9 mouse cellular contexts compared by ENCODE assay signal in the genomic region with DNA sequence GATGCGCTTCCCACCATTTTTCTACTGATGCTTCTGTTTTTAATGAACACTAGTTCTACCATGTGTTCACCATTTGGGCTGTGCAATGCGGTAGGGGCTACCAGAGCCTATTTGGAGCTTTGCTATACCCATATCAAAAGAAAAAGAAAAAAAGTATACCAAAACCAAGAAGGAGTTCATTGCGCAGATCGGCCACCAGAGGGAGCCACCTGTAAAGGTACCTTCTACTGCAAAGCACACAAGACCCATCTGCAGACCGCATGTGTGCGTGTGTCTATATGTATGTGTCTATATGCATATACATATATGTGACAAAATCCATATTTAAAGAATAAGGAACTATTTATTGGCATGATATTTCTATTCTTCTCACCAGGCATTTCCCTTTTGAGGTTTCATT.
DNase-seq lines count a peak whose midpoint lies in the region; ATAC-seq and TF ChIP-seq lines count a peak whose summit lies in the region.
"Had no signal": no experiment of that assay in that cellular context is flagged by ENCODE, and none has a peak within 500 bp of the region (broad histone marks: within the 10 kb centered on the region; RNA-seq: fewer than 3 reads in every experiment).

No protein-coding gene starts in this region.

- no peak for TF ChIP-seq POLR2A in bone marrow, adult 2 months (IDR thresholded peaks at IDR 0.05; ENCODE audit: borderline replicate concordance, control insufficient read depth, low read depth, low read length)
- TF ChIP-seq POLR2A in embryonic fibroblast, embryonic 13.5 days (IDR thresholded peaks at IDR 0.05; ENCODE audit: low read depth, low read length): no peak

- intact Hi-C loops in left cerebral cortex, postnatal 4 days (cut with DNase I): loop anchor here (5.0 kb wide), 1 partner anchor 86 kb away; no protein-coding TSS in a partner anchor

- WGBS in intestine, embryonic 14.5 days: 21% methylated on average over 6 of the region's 6 CpGs
- WGBS in intestine, embryonic 15.5 days: 25% methylated on average over 6 of the region's 6 CpGs
- 17% methylated on average over 6 of the region's 6 CpGs for WGBS in bone marrow, adult 2 months
- 31% methylated on average over 6 of the region's 6 CpGs for WGBS in hindbrain, embryonic 15.5 days
- 33% methylated on average over 6 of the region's 6 CpGs for WGBS in neural tube, embryonic 11.5 days

- H3K4me2 ChIP-seq in intestine, embryonic 14.5 days (ENCODE audit: low read length): no peak overlapping the region
- no peak overlapping the region for H3K4me2 ChIP-seq in intestine, embryonic 15.5 days (replicated peaks)
- H3K4me2 ChIP-seq in hindbrain, embryonic 15.5 days: no peak overlapping the region
- H3K4me2 ChIP-seq in neural tube, embryonic 11.5 days (ENCODE audit: low read depth): no peak overlapping the region
- H3K4me2 ChIP-seq: midbrain, embryonic 12.5 days had no signal

- ATAC-seq in intestine, embryonic 14.5 days (replicated peaks; ENCODE audit: low FRiP score, low TSS enrichment, low read depth): no peak
- ATAC-seq in intestine, embryonic 15.5 days: no peak
- ATAC-seq in hindbrain, embryonic 15.5 days (ENCODE audit: low FRiP score, low read depth): peak; percentile 76; the same call in 1 of the 2 replicates
- no peak for ATAC-seq in neural tube, embryonic 11.5 days (ENCODE audit: insufficient read depth, low FRiP score, low TSS enrichment)

- peak; percentile 80 for DNase-seq in intestine, embryonic 14.5 days (ENCODE audit: low spot score)
- DNase-seq in left cerebral cortex, postnatal 4 days: peak; percentile 64
- DNase-seq in neural tube, embryonic 11.5 days (ENCODE audit: low spot score): peak; percentile 66
- DNase-seq in testis, postnatal 14 days (ENCODE audit: low spot score): peak; percentile 18

- H3K4me1 ChIP-seq in intestine, embryonic 14.5 days (replicated peaks; ENCODE audit: control insufficient read depth, insufficient read depth, low read length): no peaks in the 10 kb centered on the region
- no peaks in the 10 kb centered on the region for H3K4me1 ChIP-seq in intestine, embryonic 15.5 days (replicated peaks)
- H3K4me1 ChIP-seq in bone marrow, adult 2 months (ENCODE audit: control insufficient read depth, insufficient read depth, low read length): no peaks in the 10 kb centered on the region; the same call in 1 of the 2 replicates
- peaks cover 7% of the 10 kb centered on the region for H3K4me1 ChIP-seq in embryonic fibroblast, embryonic 13.5 days (ENCODE audit: control insufficient read depth, insufficient read depth, low read length)
- no peaks in the 10 kb centered on the region for H3K4me1 ChIP-seq in hindbrain, embryonic 15.5 days (replicated peaks)
- H3K4me1 ChIP-seq in neural tube, embryonic 11.5 days (ENCODE audit: control insufficient read depth, insufficient read depth, low read length): no peaks in the 10 kb centered on the region
- H3K4me1 ChIP-seq: midbrain, embryonic 12.5 days had no signal

- no peak overlapping the region for H3K27ac ChIP-seq in intestine, embryonic 14.5 days (ENCODE audit: low read depth)
- no peak overlapping the region for H3K27ac ChIP-seq in intestine, embryonic 15.5 days
- H3K27ac ChIP-seq in bone marrow, adult 2 months (ENCODE audit: control insufficient read depth, insufficient read depth, low read depth, low read length, poor library complexity): no peak overlapping the region
- no peak overlapping the region for H3K27ac ChIP-seq in embryonic fibroblast, embryonic 13.5 days (ENCODE audit: insufficient read depth, low read length)
- no peak overlapping the region for H3K27ac ChIP-seq in hindbrain, embryonic 15.5 days (replicated peaks)
- H3K27ac ChIP-seq in neural tube, embryonic 11.5 days (ENCODE audit: low read depth, low read length): no peak overlapping the region
- H3K27ac ChIP-seq: midbrain, embryonic 12.5 days had no signal

- H3K9ac ChIP-seq in intestine, embryonic 14.5 days (ENCODE audit: low read length): no peak overlapping the region
- no peak overlapping the region for H3K9ac ChIP-seq in intestine, embryonic 15.5 days
- H3K9ac ChIP-seq in hindbrain, embryonic 15.5 days: no peak overlapping the region
- no peak overlapping the region for H3K9ac ChIP-seq in neural tube, embryonic 11.5 days (ENCODE audit: low read length)
- H3K9ac ChIP-seq: midbrain, embryonic 12.5 days had no signal

- 0 out of 2 replicates have a peak, but pooled peaks cover 2% of the 10 kb centered on the region for H3K27me3 ChIP-seq in intestine, embryonic 14.5 days (replicated peaks; ENCODE audit: control insufficient read depth, insufficient read depth, low read length)
- H3K27me3 ChIP-seq in intestine, embryonic 15.5 days (replicated peaks): no peaks in the 10 kb centered on the region
- no peaks in the 10 kb centered on the region for H3K27me3 ChIP-seq in hindbrain, embryonic 15.5 days
- no peaks in the 10 kb centered on the region for H3K27me3 ChIP-seq in neural tube, embryonic 11.5 days (ENCODE audit: control insufficient read depth, insufficient read depth, low read length)

- no peaks in the 10 kb centered on the region for H3K9me3 ChIP-seq in intestine, embryonic 14.5 days (ENCODE audit: control insufficient read depth, low read length)
- no peaks in the 10 kb centered on the region for H3K9me3 ChIP-seq in intestine, embryonic 15.5 days
- H3K9me3 ChIP-seq in hindbrain, embryonic 15.5 days: no peaks in the 10 kb centered on the region
- no peaks in the 10 kb centered on the region for H3K9me3 ChIP-seq in neural tube, embryonic 11.5 days (ENCODE audit: control insufficient read depth, low read length)
- H3K9me3 ChIP-seq: midbrain, embryonic 12.5 days had no signal

- TF ChIP-seq CTCF in bone marrow, adult 2 months (IDR thresholded peaks at IDR 0.05; ENCODE audit: control insufficient read depth, insufficient read depth, low read length): peak; percentile 57
- TF ChIP-seq CTCF in embryonic fibroblast, embryonic 13.5 days (IDR thresholded peaks at IDR 0.05; ENCODE audit: borderline replicate concordance, insufficient read depth, low read length): peak; percentile 35; the same call in 1 of the 2 replicates

- H3K36me3 ChIP-seq in intestine, embryonic 14.5 days (ENCODE audit: control insufficient read depth, insufficient read depth, low read length): no peaks in the 10 kb centered on the region
- no peaks in the 10 kb centered on the region for H3K36me3 ChIP-seq in intestine, embryonic 15.5 days
- H3K36me3 ChIP-seq in hindbrain, embryonic 15.5 days: no peaks in the 10 kb centered on the region
- H3K36me3 ChIP-seq in neural tube, embryonic 11.5 days (ENCODE audit: control insufficient read depth, insufficient read depth, low read length): no peaks in the 10 kb centered on the region
- H3K36me3 ChIP-seq: midbrain, embryonic 12.5 days had no signal

- H3K4me3 ChIP-seq in intestine, embryonic 14.5 days (ENCODE audit: low read depth, low read length): no peak overlapping the region
- no peak overlapping the region for H3K4me3 ChIP-seq in intestine, embryonic 15.5 days (replicated peaks)
- H3K4me3 ChIP-seq in bone marrow, adult 2 months (replicated peaks; ENCODE audit: control insufficient read depth, low read depth, low read length): no peak overlapping the region
- no peak overlapping the region for H3K4me3 ChIP-seq in embryonic fibroblast, embryonic 13.5 days (ENCODE audit: insufficient read depth, low read length)
- H3K4me3 ChIP-seq in hindbrain, embryonic 15.5 days: no peak overlapping the region
- H3K4me3 ChIP-seq in neural tube, embryonic 11.5 days (ENCODE audit: low read depth, low read length): no peak overlapping the region
- H3K4me3 ChIP-seq: midbrain, embryonic 12.5 days had no signal

Comparison
In these comparisons a context has a peak if more than half of its experiments do, and no peak if none do; other contexts are left out.
1. DNase-seq: peak in every context shown above with its lines; median percentile 80 in intestine, embryonic 14.5 days; 66 in neural tube, embryonic 11.5 days; 64 in left cerebral cortex, postnatal 4 days; 18 in testis, postnatal 14 days.